ENCODE assay signal across 24 mouse cellular contexts in genomic region chr16:86399288-86399687, GRCm38 (mm10).
DNase-seq lines count a peak whose midpoint lies in the region; ATAC-seq and TF ChIP-seq lines count a peak whose summit lies in the region.
"Had no signal": no experiment of that assay in that cellular context is flagged by ENCODE, and none has a peak within 500 bp of the region (broad histone marks: within the 10 kb centered on the region; RNA-seq: fewer than 3 reads in every experiment).

No protein-coding gene starts in this region.

- no peak for TF ChIP-seq POLR2A in kidney, adult 2 months (IDR thresholded peaks at IDR 0.05; ENCODE audit: low read depth, low read length)

- DNase-seq in kidney, adult 2 months: peak; percentile 68
- peak; percentile 72 for DNase-seq in kidney, adult 9 months
- no peak for DNase-seq in kidney, postnatal 25 days
- DNase-seq in kidney, postnatal 14 days: no peak
- DNase-seq: adrenal gland, adult 8-10 months; adrenal gland, postnatal 14 days; adrenal gland, postnatal 36 days; B cell, adult 2 months; cerebellum, adult 11-12 months; cerebellum, adult 2 months; cerebellum, adult 9-10 months; cerebellum, postnatal 10 days; cerebellum, postnatal 25 days had no signal

- H3K36me3 ChIP-seq in kidney, adult 2 months (ENCODE audit: control insufficient read depth, insufficient read depth, low read length): no peaks in the 10 kb centered on the region
- H3K36me3 ChIP-seq in kidney, embryonic 14.5 days (ENCODE audit: control insufficient read depth, insufficient read depth, low read length): no peaks in the 10 kb centered on the region
- no peaks in the 10 kb centered on the region for H3K36me3 ChIP-seq in kidney, embryonic 16.5 days (ENCODE audit: insufficient read depth, low read length)
- H3K36me3 ChIP-seq: embryonic facial prominence, embryonic 10.5 days; embryonic facial prominence, embryonic 12.5 days; forebrain, embryonic 15.5 days; G1E had no signal

- no peaks in the 10 kb centered on the region; the same call in 1 of the 2 replicates for H3K4me1 ChIP-seq in kidney, adult 2 months (ENCODE audit: control insufficient read depth, insufficient read depth, low read length)
- no peaks in the 10 kb centered on the region for H3K4me1 ChIP-seq in kidney, embryonic 14.5 days (ENCODE audit: control insufficient read depth, insufficient read depth, low read length)
- no peaks in the 10 kb centered on the region for H3K4me1 ChIP-seq in kidney, embryonic 16.5 days (ENCODE audit: insufficient read depth, low read length)
- H3K4me1 ChIP-seq: embryonic facial prominence, embryonic 10.5 days; embryonic facial prominence, embryonic 12.5 days; forebrain, embryonic 13.5 days; forebrain, embryonic 15.5 days had no signal

- H3K4me2 ChIP-seq in kidney, embryonic 14.5 days (replicated peaks; ENCODE audit: low read depth, low read length): no peak overlapping the region
- H3K4me2 ChIP-seq in kidney, embryonic 16.5 days (replicated peaks; ENCODE audit: low read depth, low read length): no peak overlapping the region
- H3K4me2 ChIP-seq: embryonic facial prominence, embryonic 12.5 days; forebrain, embryonic 13.5 days; forebrain, embryonic 15.5 days had no signal

- H3K4me3 ChIP-seq in kidney, adult 2 months (ENCODE audit: insufficient read depth, low read depth, low read length): no peak overlapping the region
- no peak overlapping the region for H3K4me3 ChIP-seq in kidney, embryonic 14.5 days (ENCODE audit: low read length)
- H3K4me3 ChIP-seq in kidney, embryonic 16.5 days (ENCODE audit: low read length): no peak overlapping the region
- H3K4me3 ChIP-seq: embryonic facial prominence, embryonic 10.5 days; embryonic facial prominence, embryonic 12.5 days; forebrain, embryonic 13.5 days; forebrain, embryonic 15.5 days had no signal

- H3K27me3 ChIP-seq in kidney, adult 2 months (replicated peaks; ENCODE audit: control insufficient read depth, insufficient read depth, low read length): no peaks in the 10 kb centered on the region
- no peaks in the 10 kb centered on the region for H3K27me3 ChIP-seq in kidney, embryonic 14.5 days (ENCODE audit: control insufficient read depth, insufficient read depth, low read length)
- H3K27me3 ChIP-seq in kidney, embryonic 16.5 days (ENCODE audit: insufficient read depth, low read length): no peaks in the 10 kb centered on the region
- H3K27me3 ChIP-seq: CH12.LX; embryonic facial prominence, embryonic 12.5 days; forebrain, embryonic 13.5 days; forebrain, embryonic 15.5 days; Patski had no signal

- H3K27ac ChIP-seq in kidney, adult 2 months (ENCODE audit: insufficient read depth, low read depth, low read length): 0 out of 2 replicates have a peak overlapping the region, but pooled peaks have one; percentile 16
- no peak overlapping the region for H3K27ac ChIP-seq in kidney, embryonic 14.5 days (ENCODE audit: low read depth, low read length)
- H3K27ac ChIP-seq in kidney, embryonic 16.5 days (ENCODE audit: low read length): no peak overlapping the region
- H3K27ac ChIP-seq: embryonic facial prominence, embryonic 10.5 days; embryonic facial prominence, embryonic 12.5 days; forebrain, embryonic 13.5 days; forebrain, embryonic 15.5 days had no signal

- no peak for TF ChIP-seq CTCF in kidney, adult 2 months (conservative IDR thresholded peaks at IDR 0.05; ENCODE audit: insufficient read depth, insufficient read length, low read depth, low read length)

- H3K9ac ChIP-seq in kidney, embryonic 14.5 days (ENCODE audit: low read depth, low read length): no peak overlapping the region
- no peak overlapping the region for H3K9ac ChIP-seq in kidney, embryonic 16.5 days (replicated peaks; ENCODE audit: low read length)
- H3K9ac ChIP-seq: embryonic facial prominence, embryonic 12.5 days; forebrain, embryonic 13.5 days; forebrain, embryonic 15.5 days had no signal

- WGBS in kidney, adult 2 months: 68% methylated on average over 1 of the region's 1 CpGs
- WGBS in kidney, embryonic 14.5 days: 94% methylated on average over 1 of the region's 1 CpGs
- 87% methylated on average over 1 of the region's 1 CpGs for WGBS in kidney, embryonic 16.5 days

- H3K9me3 ChIP-seq in kidney, embryonic 14.5 days (ENCODE audit: control insufficient read depth, low read length): no peaks in the 10 kb centered on the region
- H3K9me3 ChIP-seq in kidney, embryonic 16.5 days (ENCODE audit: low read length): no peaks in the 10 kb centered on the region
- H3K9me3 ChIP-seq: embryonic facial prominence, embryonic 10.5 days; embryonic facial prominence, embryonic 12.5 days; forebrain, embryonic 13.5 days; forebrain, embryonic 15.5 days; G1E had no signal

- no peak for ATAC-seq in kidney, embryonic 14.5 days (ENCODE audit: low FRiP score, low TSS enrichment)
- peak; percentile 82; the same call in 1 of the 2 replicates for ATAC-seq in kidney, embryonic 16.5 days (ENCODE audit: low FRiP score, low TSS enrichment)
- ATAC-seq: activated CD4-positive, CD25-positive, alpha-beta regulatory T cell, adult 4 months; CD4-positive, CD25-positive, alpha-beta regulatory T cell, adult 4 months; forebrain, embryonic 13.5 days; forebrain, embryonic 15.5 days; Patski had no signal

Comparison
In these comparisons a context has a peak if more than half of its experiments do, and no peak if none do; other contexts are left out.
1. DNase-seq: peak in kidney, adult 2 months (single experiment) and kidney, adult 9 months (single experiment); none in kidney, postnatal 25 days (0 of 2) and kidney, postnatal 14 days (single experiment).